Mouse (Mus musculus): ENCODE data around the gene Ociad2. TPM values are rescaled to one million over a fixed set of nuclear protein-coding genes. Genes with fewer than 3 reads are reported as not detected.

The Ociad2 gene
- polyA plus RNA-seq, 1 experiment: 0.80 TPM

GRCm38 (mm10) chr5:73292502-73293457, 48.0 kb downstream of the Ociad2 start, which contains the start of gene Ociad1:
TSS of gene Ociad1 (plus strand) at chr5:73292784.
- Histone ChIP-seq H3K4me3 (ENCODE audit: control insufficient read depth, low read depth, low read length) (peak within 1 kb of the TSS; percentile 92), H3K27ac (ENCODE audit: control insufficient read depth, insufficient read depth, low read depth, low read length) (peak within 1 kb of the TSS; percentile 86), H3K4me1 (ENCODE audit: control insufficient read depth, insufficient read depth, low read length) (no peaks in the 10 kb centered on the region), H3K36me3 (ENCODE audit: control insufficient read depth, insufficient read depth, low read length) (no peaks in the 10 kb centered on the region; the same call in 1 of the 2 replicates), H3K27me3 (ENCODE audit: control insufficient read depth, insufficient read depth, low read length) (no peaks in the 10 kb centered on the region)
- TF ChIP-seq CTCF (IDR thresholded peaks at IDR 0.05; ENCODE audit: control insufficient read depth, insufficient read depth, insufficient replicate concordance, low read depth, low read length) (no peak), POLR2A (IDR thresholded peaks at IDR 0.05; ENCODE audit: control insufficient read depth, low read depth, low read length) (peak; percentile 97)

- Histone ChIP-seq H3K4me1 (ENCODE audit: control insufficient read depth, insufficient read depth, low read length) (no peaks in the 10 kb centered on the region; the same call in 1 of the 2 replicates), H3K36me3 (ENCODE audit: control insufficient read depth, insufficient read depth, low read length) (no peaks in the 10 kb centered on the region), H3K4me3 (ENCODE audit: control insufficient read depth, low read depth, low read length) (no peak overlapping the region), H3K27ac (ENCODE audit: control insufficient read depth, insufficient read depth, low read depth, low read length) (no peak overlapping the region), H3K27me3 (ENCODE audit: control insufficient read depth, insufficient read depth, low read length) (no peaks in the 10 kb centered on the region)
- TF ChIP-seq POLR2A (IDR thresholded peaks at IDR 0.05; ENCODE audit: control insufficient read depth, low read depth, low read length) (no peak), CTCF (IDR thresholded peaks at IDR 0.05; ENCODE audit: control insufficient read depth, insufficient read depth, insufficient replicate concordance, low read depth, low read length) (no peak)
Observed at GRCm38 (mm10) chr5:73289900-73290299, 50.9 kb downstream of the Ociad2 start.

- Histone ChIP-seq H3K4me3 (ENCODE audit: control insufficient read depth, low read depth, low read length) (no peak overlapping the region), H3K4me1 (ENCODE audit: control insufficient read depth, insufficient read depth, low read length) (peaks cover 5% of the 10 kb centered on the region), H3K27ac (ENCODE audit: control insufficient read depth, insufficient read depth, low read depth, low read length) (peak overlapping the region; percentile 17; the same call in 1 of the 2 replicates), H3K36me3 (ENCODE audit: control insufficient read depth, insufficient read depth, low read length) (no peaks in the 10 kb centered on the region), H3K27me3 (ENCODE audit: control insufficient read depth, insufficient read depth, low read length) (no peaks in the 10 kb centered on the region)
- TF ChIP-seq POLR2A (IDR thresholded peaks at IDR 0.05; ENCODE audit: control insufficient read depth, low read depth, low read length): no peak
- no peak for TF ChIP-seq CTCF (IDR thresholded peaks at IDR 0.05; ENCODE audit: control insufficient read depth, insufficient read depth, insufficient replicate concordance, low read depth, low read length)
Observed at GRCm38 (mm10) chr5:73286603-73287002, 54.2 kb downstream of the Ociad2 start.

GRCm38 (mm10) chr5:73285470-73285978, 55.3 kb downstream of the Ociad2 start:
- Histone ChIP-seq H3K4me1 (ENCODE audit: control insufficient read depth, insufficient read depth, low read length) (peaks cover 7% of the 10 kb centered on the region), H3K36me3 (ENCODE audit: control insufficient read depth, insufficient read depth, low read length) (no peaks in the 10 kb centered on the region), H3K27ac (ENCODE audit: control insufficient read depth, insufficient read depth, low read depth, low read length) (no peak overlapping the region), H3K27me3 (ENCODE audit: control insufficient read depth, insufficient read depth, low read length) (no peaks in the 10 kb centered on the region), H3K4me3 (ENCODE audit: control insufficient read depth, low read depth, low read length) (peak overlapping the region; percentile 47; the same call in 1 of the 2 replicates)
- TF ChIP-seq POLR2A (IDR thresholded peaks at IDR 0.05; ENCODE audit: control insufficient read depth, low read depth, low read length) (no peak), CTCF (IDR thresholded peaks at IDR 0.05; ENCODE audit: control insufficient read depth, insufficient read depth, insufficient replicate concordance, low read depth, low read length) (no peak)

GRCm38 (mm10) chr5:73284046-73284445, 56.8 kb downstream of the Ociad2 start:
- H3K4me1 ChIP-seq (ENCODE audit: control insufficient read depth, insufficient read depth, low read length): peaks cover 7% of the 10 kb centered on the region
- TF ChIP-seq POLR2A (IDR thresholded peaks at IDR 0.05; ENCODE audit: control insufficient read depth, low read depth, low read length) (no peak), CTCF (IDR thresholded peaks at IDR 0.05; ENCODE audit: control insufficient read depth, insufficient read depth, insufficient replicate concordance, low read depth, low read length) (no peak)
- H3K27ac ChIP-seq (ENCODE audit: control insufficient read depth, insufficient read depth, low read depth, low read length): peak overlapping the region; percentile 53; the same call in 1 of the 2 replicates
- H3K4me3 ChIP-seq (ENCODE audit: control insufficient read depth, low read depth, low read length): peak overlapping the region; percentile 82
- no peaks in the 10 kb centered on the region for H3K27me3 ChIP-seq (ENCODE audit: control insufficient read depth, insufficient read depth, low read length)
- no peaks in the 10 kb centered on the region for H3K36me3 ChIP-seq (ENCODE audit: control insufficient read depth, insufficient read depth, low read length)

- Histone ChIP-seq H3K36me3 (ENCODE audit: control insufficient read depth, insufficient read depth, low read length) (no peaks in the 10 kb centered on the region), H3K4me1 (ENCODE audit: control insufficient read depth, insufficient read depth, low read length) (peaks cover 7% of the 10 kb centered on the region), H3K27me3 (ENCODE audit: control insufficient read depth, insufficient read depth, low read length) (no peaks in the 10 kb centered on the region), H3K4me3 (ENCODE audit: control insufficient read depth, low read depth, low read length) (no peak overlapping the region), H3K27ac (ENCODE audit: control insufficient read depth, insufficient read depth, low read depth, low read length) (no peak overlapping the region)
- TF ChIP-seq CTCF (IDR thresholded peaks at IDR 0.05; ENCODE audit: control insufficient read depth, insufficient read depth, insufficient replicate concordance, low read depth, low read length): no peak
- TF ChIP-seq POLR2A (IDR thresholded peaks at IDR 0.05; ENCODE audit: control insufficient read depth, low read depth, low read length): no peak
Observed at GRCm38 (mm10) chr5:73280567-73280850, 60.3 kb downstream of the Ociad2 start.
